Mouse (Mus musculus): ENCODE measurements around the gene Mmp9.

DNA sequence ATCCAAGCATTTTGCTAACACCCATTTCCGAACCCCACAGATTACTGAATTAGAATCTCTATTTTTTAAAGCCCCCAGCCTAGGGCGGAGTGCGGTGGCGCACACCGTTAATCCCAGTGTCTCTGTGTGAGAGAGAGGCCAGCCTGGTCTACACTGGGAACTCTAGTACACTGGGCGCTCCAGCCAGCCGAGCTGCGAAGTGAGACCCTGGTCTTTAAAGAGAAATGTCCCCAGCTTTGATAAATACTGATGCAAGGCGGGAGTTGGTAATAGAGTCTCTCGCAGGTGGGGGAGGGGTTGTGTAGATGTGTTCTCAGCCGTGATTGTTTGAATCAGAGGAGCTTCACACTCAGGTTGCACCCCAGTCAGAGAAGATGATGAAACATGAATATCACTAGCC is 1.5 kb upstream of the Mmp9 start:
- TF ChIP-seq CTCF (conservative IDR thresholded peaks at IDR 0.05; ENCODE audit: low read length) (no peak), NANOG (IDR thresholded peaks at IDR 0.05; ENCODE audit: borderline replicate concordance, low read length) (no peak), POU5F1 (IDR thresholded peaks at IDR 0.05; ENCODE audit: borderline replicate concordance, low read length) (no peak)

All from E14TG2a.4 (cell line).